Mouse (Mus musculus) forebrain, embryonic 12.5 days (tissue): Measurements from ENCODE around the gene Bpifb9a. TPM values are rescaled to one million over a fixed set of nuclear protein-coding genes. Genes with fewer than 3 reads are reported as not detected.
"Not testable (repeated sequence)": the region's sequence is repeated elsewhere in the genome, so short reads cannot be mapped to it uniquely, and the experiment has no call there.

ENCODE experiments used
- ATAC-seq: fragments of 200-750 bp; cut with Nextera tagmentation; 2 replicates; pipeline ENCODE4 v1.8.0; 2017; ENCODE audit warnings: moderate TSS enrichment; ENCODE audit not compliant: low FRiP score
- H3K27ac ChIP-seq: fragments of 300-500 bp; sonication (generic); 2 replicates; pipeline ENCODE4 v1.5.1; 2016; ENCODE audit warnings: mild to moderate bottlenecking
- H3K27me3 ChIP-seq: fragments of 300-500 bp; sonication (generic); 2 replicates; pipeline ENCODE4 v1.6.1; 2016; ENCODE audit warnings: mild to moderate bottlenecking
- H3K36me3 ChIP-seq: fragments of 300-500 bp; sonication (generic); replicated peaks from 2 replicates; pipeline ENCODE4 v1.6.1; 2016; ENCODE audit warnings: mild to moderate bottlenecking
- H3K4me1 ChIP-seq: fragments of 300-500 bp; sonication (generic); 2 replicates; pipeline ENCODE4 v1.6.1; 2016
- H3K4me2 ChIP-seq: fragments of 300-500 bp; sonication (generic); 2 replicates; pipeline ENCODE4 v1.6.1; 2016; ENCODE audit warnings: mild to moderate bottlenecking, moderate library complexity
- H3K4me3 ChIP-seq: fragments of 300-500 bp; sonication (generic); replicated peaks from 2 replicates; pipeline ENCODE4 v1.5.1; 2016; ENCODE audit warnings: mild to moderate bottlenecking
- H3K9ac ChIP-seq: fragments of 300-500 bp; sonication (generic); 2 replicates; pipeline ENCODE4 v1.6.1; 2016; ENCODE audit warnings: mild to moderate bottlenecking
- H3K9me3 ChIP-seq: fragments of 300-500 bp; sonication (generic); 2 replicates; pipeline ENCODE4 v1.6.1; 2016
- WGBS: fragments of 180-500 bp; shearing (Covaris S2); methylation state at CpG from one replicate; pipeline ENCODE4 v1.1.7; 2016; 5-methylcytosine and 5-hydroxymethylcytosine counted together
- polyA plus RNA-seq: library from polyadenylated mRNA; unstranded; fragments of >200 nt; fragmentation: Nextera tagmentation; extraction: Ambion mirVana; gene quantifications from 2 replicates; pipeline ENCODE4 v1.2.1, GENCODE M21; 2016

Bpifb9a gene
- polyA plus RNA-seq, 1 experiment from 2014 or later: not detected

DNA sequence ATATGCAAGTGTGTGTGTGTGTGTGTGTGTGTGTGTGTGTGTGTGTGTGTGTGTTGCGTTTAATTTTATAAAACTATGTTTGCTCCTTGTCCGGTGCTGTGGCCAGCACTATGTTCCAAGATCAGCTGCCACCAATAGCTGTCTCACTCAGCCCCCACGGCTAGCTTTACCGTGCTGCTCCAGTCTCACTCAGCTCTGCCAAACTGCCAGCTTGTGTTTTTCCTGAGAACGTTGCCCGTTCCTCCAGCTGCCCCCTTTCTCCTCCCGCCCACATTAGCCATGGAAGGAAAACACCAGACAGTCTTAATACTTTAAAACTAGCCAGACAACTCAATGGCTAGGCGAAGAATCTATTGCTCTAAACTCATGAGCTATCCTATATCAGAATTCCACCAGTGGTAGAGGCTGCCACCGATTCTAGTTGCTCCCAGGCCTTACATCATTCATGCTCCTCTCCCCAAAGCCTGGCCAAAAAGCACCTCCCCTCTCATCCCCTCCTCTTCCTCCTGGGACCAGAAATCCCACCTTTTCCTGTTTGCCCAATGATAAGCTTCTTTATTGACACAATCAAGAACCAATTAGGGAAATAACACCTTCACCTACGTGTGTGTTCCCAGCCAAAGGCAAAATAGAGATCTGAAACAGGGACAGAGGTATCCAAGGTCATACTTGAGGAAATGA is 14.2 kb upstream of the Bpifb9a start:
- Histone ChIP-seq H3K36me3 (no peaks in the 10 kb centered on the region), H3K4me3 (no peak overlapping the region), H3K27ac (no peak overlapping the region), H3K27me3 (no peaks in the 10 kb centered on the region), H3K9ac (no peak overlapping the region), H3K9me3 (no peaks in the 10 kb centered on the region), H3K4me1 (no peaks in the 10 kb centered on the region), H3K4me2 (no peak overlapping the region)
- no peak for ATAC-seq
- WGBS: 89% methylated on average over 10 of the region's 10 CpGs

DNA sequence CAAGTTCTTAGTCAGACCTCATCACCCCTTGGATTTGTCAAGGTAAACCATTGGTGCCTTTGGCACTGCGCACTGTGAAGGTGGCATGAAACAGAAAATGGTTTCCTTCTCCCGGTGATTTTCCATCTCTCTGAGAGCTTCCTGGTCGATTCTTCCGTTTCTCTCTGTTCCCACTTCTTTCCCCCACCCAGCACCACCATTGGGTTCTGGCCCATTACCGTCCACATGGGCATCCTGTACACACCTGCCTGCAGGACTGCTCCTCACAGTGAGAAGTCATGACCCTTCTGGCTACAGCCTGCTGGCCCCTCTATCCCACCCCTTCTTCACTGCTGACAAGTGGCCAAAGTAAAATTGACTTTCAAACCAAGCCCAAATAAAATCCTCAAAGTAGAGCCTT is 12.3 kb upstream of the Bpifb9a start:
- Histone ChIP-seq H3K27me3 (no peaks in the 10 kb centered on the region), H3K27ac (no peak overlapping the region), H3K9me3 (no peaks in the 10 kb centered on the region), H3K9ac (no peak overlapping the region), H3K4me2 (no peak overlapping the region), H3K36me3 (no peaks in the 10 kb centered on the region), H3K4me3 (no peak overlapping the region), H3K4me1 (no peaks in the 10 kb centered on the region)
- WGBS: 91% methylated on average over 5 of the region's 5 CpGs
- no peak for ATAC-seq

DNA sequence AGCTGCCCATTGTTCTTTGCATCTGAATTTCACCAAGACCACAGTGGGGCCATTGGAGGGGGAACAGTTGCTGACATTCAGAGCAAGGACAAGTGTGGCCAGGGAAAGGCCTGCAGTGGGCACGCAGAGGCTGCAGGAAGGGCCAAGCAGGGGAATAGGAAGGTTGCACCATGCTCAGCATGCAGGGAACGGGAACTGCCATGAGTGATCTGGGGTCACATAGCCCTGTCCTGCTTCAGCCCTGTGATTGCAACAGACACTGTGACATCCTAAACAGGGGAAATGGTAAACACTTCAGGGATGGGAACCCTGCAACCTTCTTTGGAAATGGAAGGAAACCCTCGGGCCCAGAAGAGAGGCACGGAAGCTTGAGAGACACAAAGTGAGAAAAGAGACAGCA is 2.4 kb upstream of the Bpifb9a start:
- not testable (repeated sequence) for H3K27ac ChIP-seq, ATAC-seq, H3K9ac ChIP-seq, H3K27me3 ChIP-seq, H3K9me3 ChIP-seq, H3K4me1 ChIP-seq, H3K36me3 ChIP-seq, H3K4me2 ChIP-seq, H3K4me3 ChIP-seq
- 95% methylated on average over 2 of the region's 4 CpGs for WGBS

DNA sequence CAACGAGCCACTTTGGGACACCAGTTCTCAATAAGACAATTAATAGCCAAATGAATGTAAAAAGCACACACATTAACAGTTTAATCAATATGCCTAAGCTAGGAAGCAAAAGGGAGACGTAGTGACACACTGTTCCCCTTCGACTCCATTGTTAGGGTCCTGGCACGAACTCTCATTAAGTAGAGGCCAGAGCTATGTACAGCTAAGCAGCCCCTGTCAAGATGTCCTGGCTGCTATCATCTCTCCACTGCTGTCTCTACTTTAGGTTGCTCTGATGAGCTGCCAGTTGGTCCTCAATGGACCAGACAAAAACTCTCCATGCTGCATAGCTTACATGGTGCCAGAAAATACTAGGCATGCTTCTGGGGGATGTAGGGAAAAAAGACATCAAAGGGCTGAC is 1.9 kb upstream of the Bpifb9a start:
- Histone ChIP-seq H3K4me3 (no peak overlapping the region), H3K27ac (no peak overlapping the region), H3K36me3 (no peaks in the 10 kb centered on the region), H3K9ac (no peak overlapping the region), H3K4me1 (no peaks in the 10 kb centered on the region), H3K9me3 (no peaks in the 10 kb centered on the region), H3K27me3 (no peaks in the 10 kb centered on the region), H3K4me2 (no peak overlapping the region)
- 75% methylated on average over 4 of the region's 4 CpGs for WGBS
- no peak for ATAC-seq

DNA sequence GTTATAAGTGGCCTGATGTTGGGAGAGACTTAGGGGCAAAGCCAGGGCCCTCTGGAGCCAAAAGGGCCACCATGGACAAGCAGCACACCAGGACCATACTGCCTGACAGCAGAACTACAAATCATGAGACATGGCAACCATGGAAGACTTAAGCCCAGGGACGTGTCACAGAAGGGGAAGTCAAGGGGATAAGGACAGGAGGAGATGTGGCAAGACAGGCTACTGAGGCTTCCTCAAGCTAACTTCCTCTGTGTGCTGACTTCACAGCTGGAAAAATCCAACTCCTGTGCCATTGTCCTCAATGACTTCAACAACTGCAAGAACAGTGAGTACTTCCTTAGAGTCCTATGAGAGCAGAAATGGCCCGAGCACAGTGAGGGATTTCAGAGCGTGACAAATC is 6.7 kb downstream of the Bpifb9a start:
- H3K4me1 ChIP-seq, H3K27me3 ChIP-seq, ATAC-seq, H3K9ac ChIP-seq, H3K27ac ChIP-seq, H3K9me3 ChIP-seq, H3K4me2 ChIP-seq, H3K4me3 ChIP-seq, H3K36me3 ChIP-seq: not testable (repeated sequence)
- WGBS: 79% methylated on average over 3 of the region's 3 CpGs

DNA sequence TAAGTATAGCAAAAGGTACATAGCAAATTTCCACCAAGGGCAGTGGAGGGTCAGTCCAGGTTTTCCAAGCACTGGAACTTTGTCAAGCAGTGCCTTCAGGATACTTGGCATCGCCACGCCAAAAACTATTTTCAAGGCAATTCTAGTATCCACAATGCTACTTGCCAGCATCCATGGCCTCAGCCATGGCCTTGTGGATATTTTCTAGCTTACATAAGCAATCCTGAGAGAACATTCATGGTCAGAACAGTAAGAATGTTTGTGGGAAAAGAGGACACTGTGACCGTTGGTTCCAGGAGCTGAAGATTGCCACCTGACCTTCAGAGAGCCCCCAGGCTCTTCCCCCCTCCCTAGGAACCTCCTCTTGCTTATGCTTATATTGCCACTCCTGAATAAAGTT is 34.2 kb downstream of the Bpifb9a start:
- not testable (repeated sequence) for H3K9me3 ChIP-seq, H3K4me3 ChIP-seq, H3K9ac ChIP-seq, H3K27me3 ChIP-seq, H3K36me3 ChIP-seq, H3K4me1 ChIP-seq, H3K27ac ChIP-seq, H3K4me2 ChIP-seq, ATAC-seq
- 86% methylated on average over 3 of the region's 3 CpGs for WGBS

DNA sequence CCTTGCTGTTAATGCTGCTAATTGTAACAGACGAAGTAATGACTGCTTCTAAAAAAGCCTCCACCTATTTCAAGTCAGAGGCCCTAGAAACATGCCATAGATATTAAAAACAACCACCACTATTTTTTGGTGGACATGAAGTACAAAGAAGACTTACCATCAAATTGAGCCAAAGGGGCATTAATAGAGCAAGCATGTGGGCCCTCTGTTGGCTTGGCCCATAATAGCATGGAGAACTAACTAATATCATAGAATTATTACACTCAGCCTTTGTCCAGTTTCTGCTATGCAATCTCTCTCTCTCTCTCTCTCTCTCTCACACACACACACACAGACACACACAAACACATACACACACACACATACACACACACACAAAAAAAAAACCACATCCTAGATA is 35.2 kb downstream of the Bpifb9a start:
- Histone ChIP-seq H3K9me3 (no peaks in the 10 kb centered on the region), H3K27me3 (no peaks in the 10 kb centered on the region), H3K9ac (no peak overlapping the region), H3K27ac (no peak overlapping the region), H3K4me3 (no peak overlapping the region), H3K4me1 (no peaks in the 10 kb centered on the region), H3K36me3 (no peaks in the 10 kb centered on the region), H3K4me2 (no peak overlapping the region)
- no peak for ATAC-seq
- WGBS: 71% methylated on average over 1 of the region's 1 CpGs

DNA sequence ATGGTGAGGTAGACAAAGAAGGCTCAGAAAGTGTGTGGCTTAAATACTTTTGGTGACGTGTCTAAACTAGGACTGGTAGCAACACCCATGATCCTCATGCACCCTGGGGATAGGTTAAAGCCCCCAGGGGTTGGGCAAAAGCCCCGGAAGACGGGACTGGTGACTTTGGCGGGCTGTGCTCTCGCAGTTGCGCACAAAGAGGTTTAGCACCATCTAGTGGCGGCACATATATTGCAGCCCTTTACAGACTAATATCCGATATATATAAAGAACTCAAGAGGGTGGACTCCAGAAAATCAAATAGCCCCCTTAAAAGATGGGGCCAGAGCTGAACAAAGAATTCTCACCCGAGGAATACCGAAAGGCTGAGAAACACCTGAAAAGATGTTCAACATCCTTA is 37.1 kb downstream of the Bpifb9a start:
- not testable (repeated sequence) for H3K4me3 ChIP-seq, H3K27ac ChIP-seq, H3K4me2 ChIP-seq, H3K36me3 ChIP-seq, H3K9me3 ChIP-seq, H3K4me1 ChIP-seq, ATAC-seq, H3K9ac ChIP-seq, H3K27me3 ChIP-seq
- 2% methylated on average over 10 of the region's 10 CpGs for WGBS

DNA sequence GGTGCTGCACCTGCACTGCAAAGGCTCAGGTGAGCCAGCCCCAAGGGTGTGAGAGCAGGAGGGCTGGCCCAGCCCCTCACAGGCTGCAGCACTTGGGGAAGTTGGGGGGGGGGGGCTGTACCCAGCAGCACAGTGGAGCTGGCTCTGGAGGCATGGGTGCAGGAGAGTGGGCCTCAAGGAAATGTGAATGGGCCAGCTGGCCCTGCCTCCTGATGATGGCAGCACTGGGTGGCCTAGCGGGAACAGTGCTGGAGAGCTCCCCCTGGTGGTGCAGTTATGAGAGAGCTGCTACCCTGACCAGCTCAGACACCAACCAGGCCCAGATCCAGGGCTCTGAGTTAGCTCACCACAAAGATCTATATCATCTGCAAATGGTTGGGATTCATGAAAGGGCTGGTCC is 42.8 kb downstream of the Bpifb9a start:
- no peak overlapping the region for H3K27ac ChIP-seq
- no peak overlapping the region for H3K4me2 ChIP-seq
- WGBS: 20% methylated on average over 1 of the region's 1 CpGs
- H3K9me3 ChIP-seq: no peaks in the 10 kb centered on the region
- H3K27me3 ChIP-seq: no peaks in the 10 kb centered on the region
- no peaks in the 10 kb centered on the region for H3K36me3 ChIP-seq
- no peaks in the 10 kb centered on the region for H3K4me1 ChIP-seq
- peak; percentile 39; the same call in 1 of the 2 replicates for ATAC-seq
- no peak overlapping the region for H3K4me3 ChIP-seq
- H3K9ac ChIP-seq: no peak overlapping the region

DNA sequence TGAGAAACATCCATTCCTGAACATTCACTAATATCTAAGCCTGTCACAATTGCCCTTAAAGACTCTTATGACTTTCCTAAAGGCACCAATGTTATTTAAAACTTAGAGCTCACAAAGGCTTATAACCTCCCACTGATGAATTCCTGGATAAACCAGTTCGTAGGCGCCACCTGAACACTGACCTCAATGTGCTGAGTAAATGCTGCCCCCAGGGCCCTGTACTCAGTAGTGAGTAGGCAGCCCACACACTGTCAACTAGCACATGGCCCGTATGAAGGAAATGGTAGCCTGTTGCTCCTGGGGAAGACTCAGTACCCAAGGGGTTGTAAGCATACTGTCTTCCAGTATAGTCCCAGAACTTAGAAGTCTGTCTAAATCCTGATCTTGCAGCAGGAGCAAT is 44.1 kb downstream of the Bpifb9a start:
- no peak overlapping the region for H3K9ac ChIP-seq
- H3K4me2 ChIP-seq: no peak overlapping the region
- no peaks in the 10 kb centered on the region for H3K27me3 ChIP-seq
- ATAC-seq: no peak
- H3K9me3 ChIP-seq: no peaks in the 10 kb centered on the region
- no peaks in the 10 kb centered on the region for H3K36me3 ChIP-seq
- no peak overlapping the region for H3K4me3 ChIP-seq
- H3K4me1 ChIP-seq: no peaks in the 10 kb centered on the region
- no peak overlapping the region for H3K27ac ChIP-seq
- WGBS: 88% methylated on average over 3 of the region's 3 CpGs

DNA sequence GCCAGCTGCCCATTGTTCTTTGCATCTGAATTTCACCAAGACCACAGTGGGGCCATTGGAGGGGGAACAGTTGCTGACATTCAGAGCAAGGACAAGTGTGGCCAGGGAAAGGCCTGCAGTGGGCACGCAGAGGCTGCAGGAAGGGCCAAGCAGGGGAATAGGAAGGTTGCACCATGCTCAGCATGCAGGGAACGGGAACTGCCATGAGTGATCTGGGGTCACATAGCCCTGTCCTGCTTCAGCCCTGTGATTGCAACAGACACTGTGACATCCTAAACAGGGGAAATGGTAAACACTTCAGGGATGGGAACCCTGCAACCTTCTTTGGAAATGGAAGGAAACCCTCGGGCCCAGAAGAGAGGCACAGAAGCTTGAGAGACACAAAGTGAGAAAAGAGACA is 47.0 kb downstream of the Bpifb9a start:
- H3K4me1 ChIP-seq, H3K4me2 ChIP-seq, H3K27ac ChIP-seq, H3K27me3 ChIP-seq, H3K9ac ChIP-seq, ATAC-seq, H3K9me3 ChIP-seq, H3K4me3 ChIP-seq, H3K36me3 ChIP-seq: not testable (repeated sequence)
- 76% methylated on average over 1 of the region's 3 CpGs for WGBS

DNA sequence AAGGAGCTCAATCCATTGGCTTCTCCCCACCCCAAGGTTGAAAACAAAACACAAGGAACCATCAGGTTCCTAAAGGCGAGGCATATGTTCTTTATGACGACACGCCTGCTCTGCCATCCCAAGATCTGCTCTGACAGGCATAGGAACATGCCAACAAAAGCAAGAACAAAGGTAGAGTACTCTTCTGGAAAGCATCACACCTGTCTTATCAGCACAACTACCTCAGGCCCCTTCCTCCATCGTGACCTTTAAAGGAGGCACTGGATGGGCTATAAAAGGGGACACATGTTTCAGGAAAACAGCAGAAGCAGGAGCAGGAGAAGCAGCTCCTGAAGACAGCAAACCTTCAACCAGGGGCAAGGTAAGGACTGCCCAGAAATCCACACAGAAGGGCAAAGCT is 49.3 kb downstream of the Bpifb9a start, which contains the start of gene Bpifb9b:
Gene Bpifb9b (plus strand): TSS at position 301 of the 400 bp plus-strand sequence.
- not testable (repeated sequence) for H3K9me3 ChIP-seq, H3K4me1 ChIP-seq, ATAC-seq, H3K27me3 ChIP-seq, H3K4me3 ChIP-seq, H3K4me2 ChIP-seq, H3K9ac ChIP-seq, H3K27ac ChIP-seq, H3K36me3 ChIP-seq
- 83% methylated on average over 4 of the region's 4 CpGs for WGBS

DNA sequence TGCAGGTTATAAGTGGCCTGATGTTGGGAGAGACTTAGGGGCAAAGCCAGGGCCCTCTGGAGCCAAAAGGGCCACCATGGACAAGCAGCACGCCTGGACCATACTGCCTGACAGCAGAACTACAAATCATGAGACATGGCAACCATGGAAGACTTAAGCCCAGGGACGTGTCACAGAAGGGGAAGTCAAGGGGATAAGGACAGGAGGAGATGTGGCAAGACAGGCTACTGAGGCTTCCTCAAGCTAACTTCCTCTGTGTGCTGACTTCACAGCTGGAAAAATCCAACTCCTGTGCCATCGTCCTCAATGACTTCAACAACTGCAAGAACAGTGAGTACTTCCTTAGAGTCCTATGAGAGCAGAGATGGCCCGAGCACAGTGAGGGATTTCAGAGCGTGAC is 56.1 kb downstream of the Bpifb9a start:
- not testable (repeated sequence) for ATAC-seq, H3K4me3 ChIP-seq, H3K27me3 ChIP-seq, H3K4me1 ChIP-seq, H3K4me2 ChIP-seq, H3K36me3 ChIP-seq, H3K9me3 ChIP-seq, H3K27ac ChIP-seq, H3K9ac ChIP-seq
- 88% methylated on average over 5 of the region's 5 CpGs for WGBS
